Mouse (Mus musculus) layer of hippocampus, adult 2 months (tissue): ENCODE data around the gene Cactin. TPM values are rescaled to one million over a fixed set of nuclear protein-coding genes. Genes with fewer than 3 reads are reported as not detected.

ENCODE experiments used
- DNase-seq, 2 experiments: peaks; one replicate each; pipeline ENCODE4 v3.0.0; 2022; ENCODE audit warnings: low spot score in 2 of 2
- H3K27ac ChIP-seq: fragments of 200-600 bp; 2 replicates; pipeline ENCODE4 v1.8.1; 2022
- H3K4me3 ChIP-seq: fragments of 200-600 bp; 2 replicates; pipeline ENCODE4 v1.8.1; 2022; ENCODE audit warnings: mild to moderate bottlenecking
- CTCF ChIP-seq: fragments of 200-600 bp; conservative IDR thresholded peaks from 2 replicates; pipeline ENCODE4 v1.8.1; 2022; ENCODE audit warnings: antibody characterized with exemption, mild to moderate bottlenecking, moderate library complexity
- total RNA-seq, 2 experiments: library from RNA; stranded (reverse); gene quantifications; 2 replicates each; pipeline ENCODE4 v1.2.3; 2021

Cactin gene
- total RNA-seq, 2 experiments from 2014 or later, result 27.6 to 30.7 TPM

GRCm38 (mm10) chr10:81326858-81327257 lies 6.0 kb downstream of the Cactin start:
- TF ChIP-seq CTCF, result no peak
- Histone ChIP-seq H3K27ac (peak overlapping the region; percentile 83), H3K4me3 (no peak overlapping the region)
- no peak for DNase-seq

GRCm38 (mm10) chr10:81327959-81328358 lies 7.1 kb downstream of the Cactin start:
- peak overlapping the region; percentile 69 for H3K27ac ChIP-seq
- no peak for DNase-seq
- no peak for TF ChIP-seq CTCF
- H3K4me3 ChIP-seq, result no peak overlapping the region

DNA sequence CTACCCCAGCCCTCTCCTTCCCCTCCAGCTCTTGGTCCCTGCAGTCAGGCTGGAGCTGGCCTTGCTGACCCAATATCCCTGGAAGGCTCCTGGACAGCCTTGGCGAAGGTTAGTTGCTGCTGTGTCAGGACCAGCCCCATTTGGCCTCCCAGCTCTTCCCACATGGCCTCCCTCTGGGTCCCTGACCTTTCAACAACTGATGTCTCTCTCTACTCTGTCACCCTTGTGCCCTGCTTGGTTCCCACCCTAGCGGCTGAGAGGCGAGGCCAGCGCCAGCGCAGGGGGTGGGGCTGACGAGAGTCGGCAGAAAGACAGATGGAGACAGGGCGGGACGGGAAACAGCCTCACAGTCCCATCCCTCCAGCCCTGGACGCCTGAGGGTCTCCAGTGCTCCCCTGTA lies 7.5 kb downstream of the Cactin start, which contains the start of gene Tbxa2r:
Gene Tbxa2r, plus strand, starts transcription at position 346 of the 400 bp plus-strand sequence.
- Histone ChIP-seq H3K4me3 (no peak within 1 kb of the TSS), H3K27ac (peak within 1 kb of the TSS; percentile 69)
- DNase-seq, result no peak
- TF ChIP-seq CTCF, result no peak

GRCm38 (mm10) chr10:81329194-81329975 lies 8.5 kb downstream of the Cactin start:
- DNase-seq, result no peak
- no peak for TF ChIP-seq CTCF
- no peak overlapping the region for H3K4me3 ChIP-seq
- peak overlapping the region; percentile 46; the same call in 1 of the 2 replicates for H3K27ac ChIP-seq

GRCm38 (mm10) chr10:81330007-81330406 lies 9.1 kb downstream of the Cactin start:
- no peak for TF ChIP-seq CTCF
- Histone ChIP-seq H3K4me3 (no peak overlapping the region), H3K27ac (peak overlapping the region; percentile 46; the same call in 1 of the 2 replicates)
- no peak for DNase-seq

- DNase-seq, result no peak
- H3K4me3 ChIP-seq, result no peak overlapping the region
- no peak overlapping the region for H3K27ac ChIP-seq
- TF ChIP-seq CTCF, result no peak
Observed at GRCm38 (mm10) chr10:81332277-81332676, 11.4 kb downstream of the Cactin start.

- H3K27ac ChIP-seq, result no peak overlapping the region
- no peak overlapping the region for H3K4me3 ChIP-seq
- TF ChIP-seq CTCF, result no peak
- no peak for DNase-seq
Observed at GRCm38 (mm10) chr10:81334324-81334723, 13.4 kb downstream of the Cactin start.

- H3K4me3 ChIP-seq, result no peak overlapping the region
- no peak overlapping the region for H3K27ac ChIP-seq
- no peak for DNase-seq
- no peak for TF ChIP-seq CTCF
Observed at GRCm38 (mm10) chr10:81335393-81336340, 14.8 kb downstream of the Cactin start.

GRCm38 (mm10) chr10:81336558-81336957 lies 15.7 kb downstream of the Cactin start:
- TF ChIP-seq CTCF, result no peak
- no peak for DNase-seq
- no peak overlapping the region for H3K27ac ChIP-seq
- H3K4me3 ChIP-seq, result no peak overlapping the region

GRCm38 (mm10) chr10:81340551-81341332 lies 19.8 kb downstream of the Cactin start:
- Histone ChIP-seq H3K27ac (no peak overlapping the region), H3K4me3 (no peak overlapping the region)
- no peak for TF ChIP-seq CTCF
- no peak for DNase-seq

GRCm38 (mm10) chr10:81341333-81341949 lies 20.5 kb downstream of the Cactin start:
- TF ChIP-seq CTCF, result peak; percentile 92
- no peak overlapping the region for H3K27ac ChIP-seq
- DNase-seq, result peak in 1 of 2 experiments; percentile 68
- H3K4me3 ChIP-seq, result no peak overlapping the region
